Mouse (Mus musculus) hindbrain, embryonic 14.5 days (tissue): ENCODE results near the gene Mgea5. TPM values are rescaled to one million over a fixed set of nuclear protein-coding genes. Genes with fewer than 3 reads are reported as not detected.
A peak's percentile ranks its signal among the peaks of the same experiment; 100 is the strongest.

Experiments used
- ATAC-seq: fragments of 200-750 bp; cut with Nextera tagmentation; 2 replicates; pipeline ENCODE4 v1.8.0; 2017; ENCODE audit warnings: moderate number of reproducible peaks, mild to moderate bottlenecking, moderate TSS enrichment, moderate library complexity; ENCODE audit not compliant: low FRiP score
- DNase-seq: peaks from one replicate; pipeline ENCODE4 v3.0.0-alpha.2; 2015; ENCODE audit warnings: low spot score
- H3K27ac ChIP-seq: fragments of 300-500 bp; sonication (generic); 2 replicates; pipeline ENCODE4 v1.5.1; 2014; ENCODE audit warnings: mild to moderate bottlenecking, moderate library complexity
- H3K27me3 ChIP-seq: fragments of 300-500 bp; sonication (generic); 2 replicates; pipeline ENCODE4 v1.6.1; 2014; ENCODE audit warnings: mild to moderate bottlenecking, low read length, mixed read lengths; ENCODE audit not compliant: control insufficient read depth, insufficient read depth
- H3K36me3 ChIP-seq: fragments of 300-500 bp; sonication (generic); replicated peaks from 2 replicates; pipeline ENCODE4 v1.6.1; 2014; ENCODE audit not compliant: control insufficient read depth, insufficient read depth
- H3K4me1 ChIP-seq: fragments of 300-500 bp; sonication (generic); replicated peaks from 2 replicates; pipeline ENCODE4 v1.6.1; 2014; ENCODE audit warnings: antibody characterized with exemption, low read length, mixed read lengths; ENCODE audit not compliant: control insufficient read depth, insufficient read depth
- H3K4me2 ChIP-seq: fragments of 300-500 bp; sonication (generic); replicated peaks from 2 replicates; pipeline ENCODE4 v1.6.1; 2014; ENCODE audit warnings: mild to moderate bottlenecking, moderate library complexity
- H3K4me3 ChIP-seq: fragments of 300-500 bp; sonication (generic); replicated peaks from 2 replicates; pipeline ENCODE4 v1.5.1; 2014; ENCODE audit warnings: mild to moderate bottlenecking, low read length
- H3K9ac ChIP-seq: fragments of 300-500 bp; sonication (generic); 2 replicates; pipeline ENCODE4 v1.6.1; 2014
- H3K9me3 ChIP-seq: fragments of 300-500 bp; sonication (generic); 2 replicates; pipeline ENCODE4 v1.6.1; 2016; ENCODE audit warnings: low read length; ENCODE audit not compliant: control insufficient read depth
- WGBS: fragments of 180-500 bp; shearing (Covaris S2); extraction: QIAGEN DNeasy Blood & Tissue Kit; methylation state at CpG from one replicate; pipeline ENCODE4 v1.1.7; 2014; 5-methylcytosine and 5-hydroxymethylcytosine counted together
- polyA plus RNA-seq: library from polyadenylated mRNA; unstranded; fragments of >200 nt; fragmentation: Nextera tagmentation; extraction: Ambion mirVana; gene quantifications from 2 replicates; pipeline ENCODE4 v1.2.1, GENCODE M21; 2014

The Mgea5 gene
- polyA plus RNA-seq, 1 experiment from 2014 or later = 95.4 TPM

DNA sequence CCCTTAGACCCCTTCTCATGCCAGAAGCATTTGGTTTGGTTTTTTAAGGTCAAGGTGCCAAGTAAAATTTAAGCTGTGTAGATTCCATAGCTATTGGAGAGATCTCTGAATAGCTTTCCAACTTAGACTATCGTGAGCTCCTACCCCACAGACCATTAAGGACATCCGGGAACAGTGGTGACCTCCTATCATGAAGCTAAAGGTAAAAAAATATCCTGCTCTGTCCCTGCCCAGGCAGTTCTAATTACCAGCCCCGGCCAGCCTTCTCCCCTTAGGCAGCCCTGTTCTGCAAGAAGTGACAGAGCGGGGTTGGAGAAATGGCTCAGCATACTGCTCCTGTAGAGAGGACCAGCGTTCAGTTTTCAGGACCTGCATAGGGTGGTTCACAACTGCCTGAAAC is 45.1 kb downstream of the Mgea5 start:
- Histone ChIP-seq H3K27me3 (peaks cover 97% of the 10 kb centered on the region), H3K4me1 (peaks cover 13% of the 10 kb centered on the region; the same call in 1 of the 2 replicates), H3K9ac (no peak overlapping the region), H3K36me3 (no peaks in the 10 kb centered on the region), H3K4me3 (no peak overlapping the region), H3K4me2 (no peak overlapping the region), H3K9me3 (no peaks in the 10 kb centered on the region), H3K27ac (no peak overlapping the region)
- ATAC-seq (no peak), DNase-seq (no peak)
- 65% methylated on average over 5 of the region's 5 CpGs for WGBS

DNA sequence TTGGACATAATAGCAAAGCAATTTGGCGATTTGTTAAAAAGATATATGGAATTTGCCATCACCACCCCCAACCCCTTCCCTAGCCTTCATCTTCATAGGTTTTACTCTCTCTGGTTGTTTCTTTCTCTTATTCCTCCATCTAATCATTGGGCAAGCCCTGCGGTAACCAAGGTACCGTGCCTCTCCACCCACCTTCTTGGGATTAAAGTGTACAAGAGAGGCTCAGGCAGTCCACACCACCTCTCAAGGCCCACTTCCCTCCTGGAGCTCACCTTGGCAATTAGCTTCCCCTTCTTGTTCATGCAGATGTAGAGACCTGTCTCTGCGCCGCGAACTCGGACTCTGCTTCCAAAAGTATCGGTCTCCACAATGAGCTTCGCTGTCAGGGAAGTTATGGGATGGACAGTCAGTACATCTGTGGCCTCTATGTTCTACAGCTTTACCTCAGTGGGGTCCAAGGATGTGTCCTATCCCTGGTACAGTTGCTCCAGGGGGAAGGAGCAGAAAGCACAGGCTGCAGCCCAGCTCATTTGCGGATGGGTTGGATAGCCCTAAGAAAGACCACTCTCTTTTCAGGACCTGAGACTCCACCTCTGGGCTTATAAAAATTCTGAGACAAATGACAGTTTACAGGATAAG is 45.7 kb downstream of the Mgea5 start:
- Histone ChIP-seq H3K9ac (no peak overlapping the region), H3K27me3 (peaks cover 97% of the 10 kb centered on the region), H3K4me1 (peaks cover 13% of the 10 kb centered on the region; the same call in 1 of the 2 replicates), H3K9me3 (no peaks in the 10 kb centered on the region), H3K36me3 (no peaks in the 10 kb centered on the region), H3K4me3 (no peak overlapping the region), H3K4me2 (no peak overlapping the region), H3K27ac (no peak overlapping the region)
- DNase-seq (no peak), ATAC-seq (no peak)
- WGBS = 64% methylated on average over 10 of the region's 10 CpGs

DNA sequence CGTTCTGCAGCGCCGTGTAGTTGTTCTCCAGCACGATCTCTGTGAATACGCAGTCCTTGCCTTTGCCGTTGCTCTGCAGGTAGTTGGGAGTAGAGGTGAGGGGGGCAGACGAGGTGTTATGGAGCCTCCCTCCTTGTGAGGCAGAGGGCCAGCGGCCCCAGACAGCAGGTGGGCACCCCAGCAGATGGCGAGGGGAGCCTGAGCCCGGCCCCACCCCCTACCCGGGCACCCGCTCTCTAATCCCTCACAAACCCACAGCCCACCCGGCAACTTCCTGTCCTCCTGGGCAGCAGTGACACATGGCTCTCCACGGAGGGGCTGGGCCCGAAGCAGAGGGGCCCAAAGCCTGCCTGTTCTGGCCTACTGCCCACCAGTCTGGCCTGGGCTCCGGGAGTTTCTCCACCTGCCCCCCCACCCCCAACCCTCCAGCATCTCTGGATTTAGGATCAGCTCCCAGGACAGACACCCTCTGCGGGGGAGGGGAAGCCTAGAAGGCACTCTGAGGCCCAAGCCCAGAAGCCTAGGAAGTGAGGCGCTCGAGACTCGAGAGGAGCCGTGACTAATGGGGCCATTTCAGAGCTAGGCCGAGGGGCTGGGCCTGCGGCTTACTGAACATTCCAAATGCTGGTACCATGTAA is 46.3 kb downstream of the Mgea5 start:
- Histone ChIP-seq H3K27ac (no peak overlapping the region), H3K4me3 (peak overlapping the region; percentile 7), H3K36me3 (no peaks in the 10 kb centered on the region), H3K27me3 (peaks cover 100% of the 10 kb centered on the region), H3K4me2 (peak overlapping the region; percentile 44), H3K9me3 (no peaks in the 10 kb centered on the region), H3K9ac (peak overlapping the region; percentile 24; the same call in 1 of the 2 replicates), H3K4me1 (peaks cover 9% of the 10 kb centered on the region; the same call in 1 of the 2 replicates)
- no peak for DNase-seq
- ATAC-seq = peak; percentile 53; the same call in 1 of the 2 replicates
- 6% methylated on average over 23 of the region's 23 CpGs for WGBS

DNA sequence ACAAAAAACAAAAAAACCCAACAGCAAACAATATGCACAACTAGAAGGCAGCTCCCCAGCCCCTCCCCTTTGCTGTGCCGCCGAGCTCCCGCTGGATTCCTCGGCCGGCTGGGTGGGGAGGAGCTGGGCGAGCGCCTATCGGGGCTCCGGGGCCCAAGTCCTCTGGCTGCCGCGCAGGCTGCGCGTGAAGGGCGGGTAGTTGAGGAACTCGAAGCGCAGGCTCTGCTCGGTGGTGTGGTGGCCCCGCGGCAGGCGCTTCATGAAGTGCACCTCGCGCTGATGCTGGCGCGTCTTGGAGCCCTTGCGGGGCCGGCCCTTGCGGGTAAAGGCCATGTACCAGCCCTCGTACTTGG is 46.8 kb downstream of the Mgea5 start:
- H3K9me3 ChIP-seq = no peaks in the 10 kb centered on the region
- peak overlapping the region; percentile 24; the same call in 1 of the 2 replicates for H3K9ac ChIP-seq
- peak; percentile 60; the same call in 1 of the 2 replicates for ATAC-seq
- no peak for DNase-seq
- WGBS = 2% methylated on average over 28 of the region's 28 CpGs
- peak overlapping the region; percentile 44 for H3K4me2 ChIP-seq
- H3K4me3 ChIP-seq = peak overlapping the region; percentile 7
- peaks cover 100% of the 10 kb centered on the region for H3K27me3 ChIP-seq
- H3K27ac ChIP-seq = no peak overlapping the region
- no peaks in the 10 kb centered on the region for H3K36me3 ChIP-seq
- peaks cover 9% of the 10 kb centered on the region; the same call in 1 of the 2 replicates for H3K4me1 ChIP-seq

DNA sequence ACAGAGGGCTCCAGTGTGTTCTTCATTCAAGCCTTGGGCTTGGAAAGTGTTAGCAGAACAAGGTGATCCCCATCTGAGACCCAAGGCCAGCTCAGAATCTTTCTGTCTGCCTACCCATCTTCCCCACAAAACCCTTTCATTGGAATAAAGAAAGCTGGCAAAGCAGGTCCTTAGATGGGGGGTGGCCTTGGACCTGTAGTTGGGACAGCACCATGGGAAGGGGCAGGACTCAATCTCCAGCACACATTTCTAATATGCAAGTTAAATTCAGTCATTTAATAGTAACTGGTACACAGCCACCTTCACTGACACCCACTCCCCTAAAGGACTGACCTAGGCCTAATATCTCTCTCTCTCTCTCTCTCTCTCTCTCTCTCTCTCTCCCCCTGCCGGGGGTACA is 47.4 kb downstream of the Mgea5 start:
- Histone ChIP-seq H3K4me2 (no peak overlapping the region), H3K4me1 (peaks cover 9% of the 10 kb centered on the region; the same call in 1 of the 2 replicates), H3K9ac (no peak overlapping the region), H3K9me3 (no peaks in the 10 kb centered on the region), H3K27me3 (peaks cover 100% of the 10 kb centered on the region), H3K36me3 (no peaks in the 10 kb centered on the region), H3K4me3 (no peak overlapping the region), H3K27ac (no peak overlapping the region)
- no peak for ATAC-seq
- 12% methylated on average over 1 of the region's 1 CpGs for WGBS
- no peak for DNase-seq

DNA sequence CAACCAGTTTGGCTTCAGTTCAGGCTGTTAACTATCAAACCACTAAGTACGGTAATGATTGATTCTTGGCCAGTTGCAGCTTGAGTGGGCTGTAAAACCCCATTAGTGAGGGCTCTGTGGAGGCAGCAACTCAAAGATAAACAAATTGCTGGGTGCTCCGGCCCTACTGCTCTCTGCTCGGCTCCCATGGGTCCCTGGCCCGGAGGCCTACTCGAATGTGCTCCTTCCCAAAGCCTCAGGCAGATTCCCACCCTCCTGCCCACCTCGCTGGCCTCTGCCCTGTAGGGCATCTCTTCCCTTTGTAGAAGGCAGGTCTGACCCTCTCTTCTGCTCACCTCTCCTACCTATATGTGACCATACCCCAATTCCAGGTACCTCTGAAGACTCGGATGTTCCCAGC is 48.9 kb downstream of the Mgea5 start:
- 36% methylated on average over 7 of the region's 7 CpGs for WGBS
- ATAC-seq (no peak), DNase-seq (no peak)
- H3K9ac ChIP-seq = no peak overlapping the region
- no peak overlapping the region for H3K4me2 ChIP-seq
- H3K27ac ChIP-seq = no peak overlapping the region
- no peak overlapping the region for H3K4me3 ChIP-seq
- no peaks in the 10 kb centered on the region for H3K36me3 ChIP-seq
- H3K9me3 ChIP-seq = no peaks in the 10 kb centered on the region
- peaks cover 9% of the 10 kb centered on the region; the same call in 1 of the 2 replicates for H3K4me1 ChIP-seq
- peaks cover 100% of the 10 kb centered on the region for H3K27me3 ChIP-seq

DNA sequence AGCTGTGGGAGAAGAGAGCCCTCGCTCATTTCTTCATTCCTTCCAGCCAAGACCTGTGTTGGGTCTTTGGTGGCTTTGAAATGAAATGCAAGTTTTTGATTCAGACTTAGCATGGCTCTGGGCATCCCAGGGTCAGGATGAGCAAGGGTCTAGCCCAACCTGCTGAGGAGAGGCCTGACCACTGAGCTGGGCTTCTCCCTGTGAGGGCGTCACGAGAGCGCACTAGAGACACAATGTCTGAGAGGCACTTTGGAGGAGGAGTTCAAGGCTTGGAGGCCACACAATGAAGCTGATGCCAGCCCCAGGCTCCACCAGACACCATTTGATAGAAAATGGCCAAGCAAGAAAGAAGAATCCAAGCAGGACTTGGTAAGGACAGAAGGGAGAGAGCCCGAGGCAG is 49.4 kb downstream of the Mgea5 start:
- Histone ChIP-seq H3K9ac (no peak overlapping the region), H3K27ac (no peak overlapping the region), H3K4me3 (no peak overlapping the region), H3K27me3 (peaks cover 98% of the 10 kb centered on the region), H3K4me2 (no peak overlapping the region), H3K9me3 (no peaks in the 10 kb centered on the region), H3K36me3 (no peaks in the 10 kb centered on the region), H3K4me1 (peaks cover 9% of the 10 kb centered on the region; the same call in 1 of the 2 replicates)
- ATAC-seq = no peak
- no peak for DNase-seq
- WGBS = 75% methylated on average over 5 of the region's 5 CpGs

DNA sequence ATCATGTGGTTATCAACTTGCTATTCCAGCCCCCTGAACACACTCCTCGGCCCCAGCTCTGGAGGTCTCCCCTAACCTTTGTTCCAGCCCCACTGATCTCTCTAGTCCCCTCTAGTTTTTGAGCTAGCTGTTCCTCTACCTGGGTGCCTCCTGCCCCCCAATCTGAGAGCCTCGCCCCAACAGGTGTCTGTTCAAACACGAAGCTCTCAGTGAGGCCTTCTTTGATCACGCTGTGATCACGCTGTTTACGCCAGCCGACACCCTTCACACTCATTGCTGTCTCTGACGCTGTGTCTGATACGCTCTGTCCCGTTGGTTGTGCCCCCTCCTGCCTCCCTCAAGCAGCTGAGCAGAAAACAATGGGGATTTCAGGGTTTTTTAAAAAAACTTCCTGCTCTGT is 50.1 kb downstream of the Mgea5 start:
- Histone ChIP-seq H3K4me2 (no peak overlapping the region), H3K27ac (no peak overlapping the region), H3K9ac (no peak overlapping the region), H3K4me1 (peaks cover 9% of the 10 kb centered on the region; the same call in 1 of the 2 replicates), H3K9me3 (no peaks in the 10 kb centered on the region), H3K27me3 (peaks cover 98% of the 10 kb centered on the region), H3K36me3 (no peaks in the 10 kb centered on the region), H3K4me3 (no peak overlapping the region)
- 5% methylated on average over 10 of the region's 10 CpGs for WGBS
- ATAC-seq = no peak
- DNase-seq = no peak

DNA sequence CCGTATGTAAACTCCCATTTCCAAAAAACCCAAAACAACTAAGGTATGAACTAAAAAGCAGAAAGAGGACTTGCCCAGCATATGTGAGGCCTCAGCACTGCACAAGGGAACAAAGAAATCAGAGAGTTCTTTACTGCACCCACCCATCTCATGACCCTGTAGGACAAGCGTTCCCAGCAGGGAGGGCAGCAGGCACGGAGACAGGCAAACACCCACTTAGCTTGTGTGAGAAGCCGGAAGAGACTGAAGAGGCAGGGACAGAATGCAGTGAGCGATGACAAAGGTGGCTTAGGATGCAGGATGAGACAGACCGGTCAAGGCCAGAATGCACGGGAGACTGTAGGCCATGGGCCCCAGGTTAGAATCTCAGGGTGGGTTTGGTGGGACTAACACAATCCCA is 52.0 kb downstream of the Mgea5 start:
- Histone ChIP-seq H3K27ac (no peak overlapping the region), H3K9me3 (no peaks in the 10 kb centered on the region), H3K36me3 (no peaks in the 10 kb centered on the region), H3K9ac (no peak overlapping the region), H3K4me2 (no peak overlapping the region), H3K4me1 (0 out of 2 replicates have a peak, but pooled peaks cover under 1% of the 10 kb centered on the region), H3K4me3 (no peak overlapping the region), H3K27me3 (peaks cover 96% of the 10 kb centered on the region)
- ATAC-seq (no peak), DNase-seq (no peak)
- WGBS = 85% methylated on average over 7 of the region's 7 CpGs
